Mouse (Mus musculus): ENCODE results near the gene Hist1h2ab. TPM values are rescaled to one million over a fixed set of nuclear protein-coding genes. Genes with fewer than 3 reads are reported as not detected.
"Not testable (repeated sequence)": the region's sequence is repeated elsewhere in the genome, so short reads cannot be mapped to it uniquely, and the experiment has no call there.

The Hist1h2ab gene
- polyA plus RNA-seq (2015; fragmentation: Nextera tagmentation; extraction: Ambion mirVana), result 1.1 and 6.2 TPM in 2 replicates

DNA sequence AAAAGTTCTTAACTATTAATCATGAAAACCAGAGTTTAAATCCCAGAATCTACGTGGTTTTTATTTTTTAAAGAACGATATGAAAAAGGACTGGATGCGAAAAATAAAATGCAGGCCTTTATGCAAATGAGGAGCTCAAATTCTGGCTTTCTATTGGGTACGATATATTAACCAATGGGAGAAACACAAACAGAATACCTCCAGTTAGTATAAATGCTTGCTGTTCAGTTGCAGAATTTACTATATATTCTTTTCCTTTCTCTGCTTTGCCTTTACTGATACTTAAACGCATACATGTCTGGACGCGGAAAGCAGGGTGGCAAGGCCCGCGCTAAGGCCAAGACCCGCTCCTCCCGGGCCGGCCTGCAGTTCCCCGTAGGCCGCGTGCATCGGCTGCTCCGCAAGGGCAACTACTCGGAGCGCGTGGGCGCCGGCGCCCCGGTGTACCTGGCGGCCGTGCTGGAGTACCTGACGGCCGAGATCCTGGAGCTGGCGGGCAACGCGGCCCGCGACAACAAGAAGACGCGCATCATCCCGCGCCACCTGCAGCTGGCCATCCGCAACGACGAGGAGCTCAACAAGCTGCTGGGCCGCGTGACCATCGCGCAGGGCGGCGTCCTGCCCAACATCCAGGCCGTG is at the start of gene Hist1h2ab:
TSS of gene Hist1h2ab (plus strand) at position 288 of the 639 bp plus-strand sequence.
- under 1% methylated on average over 29 of the region's 47 CpGs for WGBS

DNA sequence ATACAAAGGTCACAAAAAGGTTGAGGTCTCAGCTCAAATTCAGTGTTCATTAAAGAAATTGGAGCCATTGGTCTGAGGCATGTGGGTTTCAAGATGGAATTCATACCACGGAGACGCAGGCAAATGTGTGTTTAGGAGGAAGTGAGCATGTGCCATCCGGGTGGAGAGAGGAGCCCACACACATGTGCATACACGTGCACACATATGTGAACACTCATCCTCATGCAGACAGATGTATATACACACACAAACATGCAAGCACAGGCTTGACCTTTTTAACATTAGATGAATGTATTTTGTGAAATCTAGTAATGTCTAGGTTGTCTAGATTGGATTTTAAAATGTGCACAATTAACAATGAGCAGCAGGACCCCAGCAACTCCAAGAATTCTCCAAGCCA is 48.7 kb upstream of the Hist1h2ab start:
- no peak for ATAC-seq
- Histone ChIP-seq H3K27me3 (ENCODE audit: control insufficient read depth, insufficient read depth, low read depth, low read length) (no peaks in the 10 kb centered on the region), H3K4me1 (ENCODE audit: control insufficient read depth, insufficient read depth, low read length) (peaks cover 11% of the 10 kb centered on the region), H3K27ac (ENCODE audit: low read length) (no peak overlapping the region), H3K4me3 (ENCODE audit: low read depth, low read length) (no peak overlapping the region), H3K4me2 (ENCODE audit: low read length) (no peak overlapping the region), H3K36me3 (ENCODE audit: control insufficient read depth, insufficient read depth, low read length) (no peaks in the 10 kb centered on the region), H3K9me3 (replicated peaks; ENCODE audit: control insufficient read depth, low read length, poor library complexity, severe bottlenecking) (no peaks in the 10 kb centered on the region), H3K9ac (ENCODE audit: low read depth, low read length) (no peak overlapping the region)
- WGBS, result 84% methylated on average over 4 of the region's 4 CpGs

More for the DNA sequence above, at the start of gene Hist1h2ab:
- Histone ChIP-seq H3K4me3 (ENCODE audit: low read depth, low read length) (peak within 1 kb of the TSS; percentile 45), H3K4me2 (ENCODE audit: low read length) (peak within 1 kb of the TSS; percentile 77), H3K27ac (ENCODE audit: low read length) (peak within 1 kb of the TSS; percentile 90), H3K9ac (ENCODE audit: low read depth, low read length) (peak within 1 kb of the TSS; percentile 57), H3K4me1 (ENCODE audit: control insufficient read depth, insufficient read depth, low read length) (peaks cover 19% of the 10 kb centered on the region)
- H3K27me3 ChIP-seq (ENCODE audit: control insufficient read depth, insufficient read depth, low read depth, low read length); H3K9me3 ChIP-seq (replicated peaks; ENCODE audit: control insufficient read depth, low read length, poor library complexity, severe bottlenecking); H3K36me3 ChIP-seq (ENCODE audit: control insufficient read depth, insufficient read depth, low read length): not testable (repeated sequence)
- peak; percentile 41 for ATAC-seq

- H3K9ac ChIP-seq (ENCODE audit: low read depth, low read length); H3K27ac ChIP-seq (ENCODE audit: low read length); H3K36me3 ChIP-seq (ENCODE audit: control insufficient read depth, insufficient read depth, low read length); H3K27me3 ChIP-seq (ENCODE audit: control insufficient read depth, insufficient read depth, low read depth, low read length); H3K9me3 ChIP-seq (replicated peaks; ENCODE audit: control insufficient read depth, low read length, poor library complexity, severe bottlenecking); ATAC-seq; H3K4me2 ChIP-seq (ENCODE audit: low read length); H3K4me3 ChIP-seq (ENCODE audit: low read depth, low read length); H3K4me1 ChIP-seq (ENCODE audit: control insufficient read depth, insufficient read depth, low read length): not testable (repeated sequence)
- WGBS, result 92% methylated on average over 2 of the region's 2 CpGs
Observed at GRCm38 (mm10) chr13:23702801-23703200, 48.1 kb upstream of the Hist1h2ab start.

DNA sequence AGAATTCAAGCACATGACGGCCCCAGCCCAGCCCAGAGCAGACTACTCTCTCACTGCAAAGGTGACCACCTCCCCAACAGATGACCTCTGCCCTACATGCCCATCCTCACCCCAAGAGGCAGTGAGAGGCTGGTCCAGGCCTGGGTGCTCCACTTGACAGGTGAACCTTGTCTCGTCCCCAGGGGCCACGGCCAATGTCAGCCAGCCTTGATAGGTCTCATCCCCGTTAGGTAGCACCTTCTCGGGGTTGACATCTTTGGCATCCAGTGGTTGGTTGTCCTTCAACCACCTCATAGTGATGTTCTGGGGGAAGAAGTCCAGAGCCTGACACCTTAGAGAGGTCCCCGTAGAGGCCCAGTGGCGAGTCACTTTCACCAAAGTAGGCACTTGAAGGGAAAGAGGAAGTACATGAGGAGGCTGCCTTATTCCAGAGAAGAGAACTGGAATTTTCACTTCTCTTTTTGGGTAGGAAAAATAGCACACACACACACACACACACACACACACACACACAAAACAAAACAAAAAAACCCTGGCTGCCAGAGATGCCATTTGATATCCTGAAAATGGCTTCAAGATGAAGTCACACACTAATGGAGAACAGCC is 45.1 kb upstream of the Hist1h2ab start:
- H3K27ac ChIP-seq (ENCODE audit: low read length), result no peak overlapping the region
- H3K9ac ChIP-seq (ENCODE audit: low read depth, low read length), result no peak overlapping the region
- no peaks in the 10 kb centered on the region for H3K9me3 ChIP-seq (replicated peaks; ENCODE audit: control insufficient read depth, low read length, poor library complexity, severe bottlenecking)
- H3K4me3 ChIP-seq (ENCODE audit: low read depth, low read length), result no peak overlapping the region
- no peaks in the 10 kb centered on the region for H3K36me3 ChIP-seq (ENCODE audit: control insufficient read depth, insufficient read depth, low read length)
- no peaks in the 10 kb centered on the region for H3K27me3 ChIP-seq (ENCODE audit: control insufficient read depth, insufficient read depth, low read depth, low read length)
- ATAC-seq, result no peak
- 93% methylated on average over 7 of the region's 7 CpGs for WGBS
- peaks cover 8% of the 10 kb centered on the region for H3K4me1 ChIP-seq (ENCODE audit: control insufficient read depth, insufficient read depth, low read length)
- no peak overlapping the region for H3K4me2 ChIP-seq (ENCODE audit: low read length)

- no peak for ATAC-seq
- Histone ChIP-seq H3K27me3 (ENCODE audit: control insufficient read depth, insufficient read depth, low read depth, low read length) (no peaks in the 10 kb centered on the region), H3K9ac (ENCODE audit: low read depth, low read length) (no peak overlapping the region), H3K4me1 (ENCODE audit: control insufficient read depth, insufficient read depth, low read length) (peaks cover 8% of the 10 kb centered on the region), H3K4me2 (ENCODE audit: low read length) (no peak overlapping the region), H3K36me3 (ENCODE audit: control insufficient read depth, insufficient read depth, low read length) (no peaks in the 10 kb centered on the region), H3K27ac (ENCODE audit: low read length) (no peak overlapping the region), H3K4me3 (ENCODE audit: low read depth, low read length) (no peak overlapping the region), H3K9me3 (replicated peaks; ENCODE audit: control insufficient read depth, low read length, poor library complexity, severe bottlenecking) (no peaks in the 10 kb centered on the region)
- WGBS, result 92% methylated on average over 12 of the region's 12 CpGs
Observed at GRCm38 (mm10) chr13:23706771-23707170, 44.2 kb upstream of the Hist1h2ab start.

GRCm38 (mm10) chr13:23708041-23708440 is 42.9 kb upstream of the Hist1h2ab start:
- 86% methylated on average over 4 of the region's 4 CpGs for WGBS

GRCm38 (mm10) chr13:23708654-23709053 is 42.3 kb upstream of the Hist1h2ab start:
- ATAC-seq, result no peak
- H3K9ac ChIP-seq (ENCODE audit: low read depth, low read length), result no peak overlapping the region
- no peak overlapping the region for H3K4me3 ChIP-seq (ENCODE audit: low read depth, low read length)
- H3K27me3 ChIP-seq (ENCODE audit: control insufficient read depth, insufficient read depth, low read depth, low read length), result no peaks in the 10 kb centered on the region
- WGBS, result 85% methylated on average over 4 of the region's 4 CpGs
- H3K36me3 ChIP-seq (ENCODE audit: control insufficient read depth, insufficient read depth, low read length), result no peaks in the 10 kb centered on the region
- no peak overlapping the region for H3K27ac ChIP-seq (ENCODE audit: low read length)
- peaks cover 8% of the 10 kb centered on the region for H3K4me1 ChIP-seq (ENCODE audit: control insufficient read depth, insufficient read depth, low read length)
- H3K4me2 ChIP-seq (ENCODE audit: low read length), result no peak overlapping the region
- H3K9me3 ChIP-seq (replicated peaks; ENCODE audit: control insufficient read depth, low read length, poor library complexity, severe bottlenecking), result no peaks in the 10 kb centered on the region

More at GRCm38 (mm10) chr13:23708041-23708440, 42.9 kb upstream of the Hist1h2ab start:
- Histone ChIP-seq H3K4me1 (ENCODE audit: control insufficient read depth, insufficient read depth, low read length) (peaks cover 8% of the 10 kb centered on the region), H3K4me3 (ENCODE audit: low read depth, low read length) (no peak overlapping the region), H3K36me3 (ENCODE audit: control insufficient read depth, insufficient read depth, low read length) (no peaks in the 10 kb centered on the region), H3K4me2 (ENCODE audit: low read length) (no peak overlapping the region), H3K27ac (ENCODE audit: low read length) (no peak overlapping the region), H3K9me3 (replicated peaks; ENCODE audit: control insufficient read depth, low read length, poor library complexity, severe bottlenecking) (no peaks in the 10 kb centered on the region), H3K27me3 (ENCODE audit: control insufficient read depth, insufficient read depth, low read depth, low read length) (no peaks in the 10 kb centered on the region), H3K9ac (ENCODE audit: low read depth, low read length) (no peak overlapping the region)
- no peak for ATAC-seq

- H3K4me2 ChIP-seq (ENCODE audit: low read length), result peak overlapping the region; percentile 63
- 31% methylated on average over 13 of the region's 15 CpGs for WGBS
Observed at GRCm38 (mm10) chr13:23709714-23710373, 41.1 kb upstream of the Hist1h2ab start.

More at GRCm38 (mm10) chr13:23709714-23710373, 41.1 kb upstream of the Hist1h2ab start:
- H3K36me3 ChIP-seq (ENCODE audit: control insufficient read depth, insufficient read depth, low read length), result no peaks in the 10 kb centered on the region
- peaks cover 8% of the 10 kb centered on the region for H3K4me1 ChIP-seq (ENCODE audit: control insufficient read depth, insufficient read depth, low read length)
- no peak overlapping the region for H3K27ac ChIP-seq (ENCODE audit: low read length)
- no peaks in the 10 kb centered on the region for H3K9me3 ChIP-seq (replicated peaks; ENCODE audit: control insufficient read depth, low read length, poor library complexity, severe bottlenecking)
- H3K9ac ChIP-seq (ENCODE audit: low read depth, low read length), result peak overlapping the region; percentile 61
- ATAC-seq, result no peak
- H3K27me3 ChIP-seq (ENCODE audit: control insufficient read depth, insufficient read depth, low read depth, low read length), result no peaks in the 10 kb centered on the region
- peak overlapping the region; percentile 35 for H3K4me3 ChIP-seq (ENCODE audit: low read depth, low read length)

All from midbrain, embryonic 16.5 days (tissue).